Mouse (Mus musculus): ENCODE measurements around the gene Soga1. TPM values are rescaled to one million over a fixed set of nuclear protein-coding genes. Genes with fewer than 3 reads are reported as not detected.

The Soga1 gene
- polyA plus RNA-seq, 1 experiment from 2014 or later = 1.4 TPM

GRCm38 (mm10) chr2:157060557-157061305 is 18.3 kb downstream of the Soga1 start:
- no peak for ATAC-seq (ENCODE audit: insufficient read depth)
- Histone ChIP-seq H3K4me1 (replicated peaks) (peaks cover 16% of the 10 kb centered on the region), H3K4me2 (no peak overlapping the region), H3K27ac (replicated peaks) (no peak overlapping the region), H3K4me3 (replicated peaks) (no peak overlapping the region), H3K27me3 (no peaks in the 10 kb centered on the region), H3K9me3 (replicated peaks) (no peaks in the 10 kb centered on the region), H3K36me3 (replicated peaks) (no peaks in the 10 kb centered on the region), H3K9ac (no peak overlapping the region)
- 61% methylated on average over 11 of the region's 11 CpGs for WGBS (ENCODE audit: insufficient replicate concordance)

GRCm38 (mm10) chr2:157060037-157060436 is 19.0 kb downstream of the Soga1 start:
- H3K9ac ChIP-seq = no peak overlapping the region
- H3K4me2 ChIP-seq = no peak overlapping the region
- no peaks in the 10 kb centered on the region for H3K9me3 ChIP-seq (replicated peaks)
- WGBS (ENCODE audit: insufficient replicate concordance) = 84% methylated on average over 14 of the region's 14 CpGs
- no peak overlapping the region for H3K4me3 ChIP-seq (replicated peaks)
- no peaks in the 10 kb centered on the region for H3K36me3 ChIP-seq (replicated peaks)
- no peak overlapping the region for H3K27ac ChIP-seq (replicated peaks)
- ATAC-seq (ENCODE audit: insufficient read depth) = no peak
- no peaks in the 10 kb centered on the region for H3K27me3 ChIP-seq
- peaks cover 16% of the 10 kb centered on the region for H3K4me1 ChIP-seq (replicated peaks)

- H3K27me3 ChIP-seq = no peaks in the 10 kb centered on the region
- H3K4me3 ChIP-seq (replicated peaks) = no peak overlapping the region
- H3K4me1 ChIP-seq (replicated peaks) = peaks cover 13% of the 10 kb centered on the region
- no peak for ATAC-seq (ENCODE audit: insufficient read depth)
- H3K9me3 ChIP-seq (replicated peaks) = no peaks in the 10 kb centered on the region
- 0 out of 2 replicates have a peak overlapping the region, but pooled peaks have one; percentile 5 for H3K4me2 ChIP-seq
- H3K27ac ChIP-seq (replicated peaks) = no peak overlapping the region
- WGBS (ENCODE audit: insufficient replicate concordance) = 65% methylated on average over 8 of the region's 8 CpGs
- H3K36me3 ChIP-seq (replicated peaks) = no peaks in the 10 kb centered on the region
- H3K9ac ChIP-seq = no peak overlapping the region
Observed at GRCm38 (mm10) chr2:157059166-157059565, 19.9 kb downstream of the Soga1 start.

GRCm38 (mm10) chr2:157058342-157058998 is 20.6 kb downstream of the Soga1 start:
- 0 out of 2 replicates have a peak, but pooled peaks have one; percentile 21 for ATAC-seq (ENCODE audit: insufficient read depth)
- Histone ChIP-seq H3K4me2 (0 out of 2 replicates have a peak overlapping the region, but pooled peaks have one; percentile 5), H3K27ac (replicated peaks) (no peak overlapping the region), H3K36me3 (replicated peaks) (no peaks in the 10 kb centered on the region), H3K4me3 (replicated peaks) (no peak overlapping the region), H3K9ac (no peak overlapping the region), H3K9me3 (replicated peaks) (no peaks in the 10 kb centered on the region), H3K27me3 (no peaks in the 10 kb centered on the region), H3K4me1 (replicated peaks) (peaks cover 10% of the 10 kb centered on the region; the same call in 1 of the 2 replicates)
- WGBS (ENCODE audit: insufficient replicate concordance) = 42% methylated on average over 18 of the region's 18 CpGs

DNA sequence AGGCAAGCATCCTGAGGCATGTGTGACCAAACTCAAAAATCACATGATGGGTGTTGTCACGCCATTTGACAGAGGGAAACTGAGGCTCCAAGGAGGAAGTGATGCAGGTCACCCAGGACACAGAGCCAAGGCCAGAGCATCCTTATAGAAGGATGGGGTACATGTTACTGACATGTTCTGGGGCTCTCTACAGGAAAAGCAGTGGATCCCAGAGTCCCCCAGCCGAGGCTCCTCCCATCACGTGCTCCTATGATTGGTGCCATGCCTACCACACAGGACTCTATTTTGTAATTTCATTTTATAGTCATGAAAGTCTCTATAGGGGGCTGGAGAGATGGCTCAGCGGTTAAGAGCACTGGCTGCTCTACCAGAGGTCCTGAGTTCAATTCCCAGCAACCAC is 21.3 kb downstream of the Soga1 start:
- no peak overlapping the region for H3K4me2 ChIP-seq
- no peak for ATAC-seq (ENCODE audit: insufficient read depth)
- H3K27me3 ChIP-seq = no peaks in the 10 kb centered on the region
- 0 out of 2 replicates have a peak, but pooled peaks cover 7% of the 10 kb centered on the region for H3K4me1 ChIP-seq (replicated peaks)
- H3K36me3 ChIP-seq (replicated peaks) = no peaks in the 10 kb centered on the region; the same call in 1 of the 2 replicates
- H3K4me3 ChIP-seq (replicated peaks) = no peak overlapping the region
- WGBS (ENCODE audit: insufficient replicate concordance) = 74% methylated on average over 4 of the region's 4 CpGs
- no peak overlapping the region for H3K27ac ChIP-seq (replicated peaks)
- H3K9ac ChIP-seq = no peak overlapping the region
- H3K9me3 ChIP-seq (replicated peaks) = no peaks in the 10 kb centered on the region

- no peaks in the 10 kb centered on the region for H3K27me3 ChIP-seq
- no peak for ATAC-seq (ENCODE audit: insufficient read depth)
- H3K4me2 ChIP-seq = no peak overlapping the region
- H3K4me3 ChIP-seq (replicated peaks) = no peak overlapping the region
- WGBS (ENCODE audit: insufficient replicate concordance) = 73% methylated on average over 3 of the region's 3 CpGs
- no peak overlapping the region for H3K9ac ChIP-seq
- H3K4me1 ChIP-seq (replicated peaks) = 0 out of 2 replicates have a peak, but pooled peaks cover 7% of the 10 kb centered on the region
- peaks cover 2% of the 10 kb centered on the region; the same call in 1 of the 2 replicates for H3K36me3 ChIP-seq (replicated peaks)
- H3K9me3 ChIP-seq (replicated peaks) = no peaks in the 10 kb centered on the region
- no peak overlapping the region for H3K27ac ChIP-seq (replicated peaks)
Observed at GRCm38 (mm10) chr2:157057186-157057585, 21.9 kb downstream of the Soga1 start.

DNA sequence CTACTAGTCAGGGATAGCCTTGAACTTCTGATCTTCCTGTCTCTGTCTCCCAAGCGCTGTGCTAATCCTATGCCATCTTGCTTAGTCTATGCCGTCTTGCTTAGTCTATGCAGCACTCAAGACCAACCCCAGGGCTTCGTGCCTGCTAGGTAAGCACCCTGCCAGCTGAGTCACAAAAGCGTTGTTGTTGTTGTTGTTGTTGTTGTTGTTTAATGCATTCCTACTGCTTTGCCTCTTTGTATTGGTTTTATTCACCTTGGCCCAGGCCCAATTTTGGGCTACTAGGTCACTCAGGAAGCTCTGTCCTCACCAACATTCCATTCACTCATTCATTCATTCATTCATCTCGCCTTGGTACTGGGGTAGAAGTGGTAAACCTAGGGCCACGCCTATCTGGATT is 23.3 kb downstream of the Soga1 start:
- Histone ChIP-seq H3K27me3 (no peaks in the 10 kb centered on the region), H3K4me3 (replicated peaks) (no peak overlapping the region), H3K4me1 (replicated peaks) (0 out of 2 replicates have a peak, but pooled peaks cover 7% of the 10 kb centered on the region), H3K9ac (no peak overlapping the region), H3K36me3 (replicated peaks) (peaks cover 3% of the 10 kb centered on the region; the same call in 1 of the 2 replicates), H3K4me2 (no peak overlapping the region), H3K27ac (replicated peaks) (no peak overlapping the region), H3K9me3 (replicated peaks) (no peaks in the 10 kb centered on the region)
- WGBS (ENCODE audit: insufficient replicate concordance) = 68% methylated on average over 6 of the region's 6 CpGs
- no peak for ATAC-seq (ENCODE audit: insufficient read depth)

DNA sequence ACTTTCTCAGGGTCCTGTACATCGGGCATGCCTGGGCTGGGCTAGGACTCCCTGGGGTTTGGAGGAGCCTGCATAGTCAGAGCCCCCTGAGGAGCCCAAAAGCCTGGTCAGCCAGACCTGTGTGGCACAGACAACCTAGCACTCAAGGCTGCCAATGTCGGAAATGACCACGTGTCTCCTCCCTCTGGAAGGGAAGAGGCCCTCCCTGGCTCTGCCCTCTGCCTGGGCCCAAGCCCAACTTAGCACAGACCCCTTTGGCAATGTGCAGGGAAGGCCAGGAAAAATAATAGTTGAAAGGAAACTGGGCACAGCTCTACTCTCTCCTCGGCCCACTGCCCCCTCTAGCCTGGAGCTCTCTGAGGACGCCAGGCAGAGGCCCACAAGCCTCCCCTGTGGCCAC is 24.2 kb downstream of the Soga1 start:
- Histone ChIP-seq H3K36me3 (replicated peaks) (peaks cover 3% of the 10 kb centered on the region; the same call in 1 of the 2 replicates), H3K9ac (no peak overlapping the region), H3K4me1 (replicated peaks) (0 out of 2 replicates have a peak, but pooled peaks cover 7% of the 10 kb centered on the region), H3K4me2 (no peak overlapping the region), H3K27me3 (no peaks in the 10 kb centered on the region), H3K4me3 (replicated peaks) (no peak overlapping the region), H3K9me3 (replicated peaks) (no peaks in the 10 kb centered on the region), H3K27ac (replicated peaks) (no peak overlapping the region)
- WGBS (ENCODE audit: insufficient replicate concordance) = 63% methylated on average over 5 of the region's 5 CpGs
- no peak for ATAC-seq (ENCODE audit: insufficient read depth)

- Histone ChIP-seq H3K27me3 (no peaks in the 10 kb centered on the region), H3K9me3 (replicated peaks) (no peaks in the 10 kb centered on the region), H3K36me3 (replicated peaks) (peaks cover 3% of the 10 kb centered on the region; the same call in 1 of the 2 replicates), H3K4me2 (no peak overlapping the region), H3K4me3 (replicated peaks) (no peak overlapping the region), H3K4me1 (replicated peaks) (0 out of 2 replicates have a peak, but pooled peaks cover 7% of the 10 kb centered on the region), H3K9ac (no peak overlapping the region), H3K27ac (replicated peaks) (no peak overlapping the region)
- WGBS (ENCODE audit: insufficient replicate concordance) = 67% methylated on average over 8 of the region's 8 CpGs
- ATAC-seq (ENCODE audit: insufficient read depth) = no peak
Observed at GRCm38 (mm10) chr2:157054297-157054696, 24.8 kb downstream of the Soga1 start.

GRCm38 (mm10) chr2:157053787-157054186 is 25.3 kb downstream of the Soga1 start:
- H3K27me3 ChIP-seq = no peaks in the 10 kb centered on the region
- peaks cover 3% of the 10 kb centered on the region; the same call in 1 of the 2 replicates for H3K36me3 ChIP-seq (replicated peaks)
- 0 out of 2 replicates have a peak, but pooled peaks cover 6% of the 10 kb centered on the region for H3K4me1 ChIP-seq (replicated peaks)
- H3K9ac ChIP-seq = no peak overlapping the region
- 51% methylated on average over 4 of the region's 4 CpGs for WGBS (ENCODE audit: insufficient replicate concordance)
- no peak overlapping the region for H3K4me2 ChIP-seq
- H3K27ac ChIP-seq (replicated peaks) = no peak overlapping the region
- H3K4me3 ChIP-seq (replicated peaks) = no peak overlapping the region
- no peak for ATAC-seq (ENCODE audit: insufficient read depth)
- H3K9me3 ChIP-seq (replicated peaks) = no peaks in the 10 kb centered on the region

DNA sequence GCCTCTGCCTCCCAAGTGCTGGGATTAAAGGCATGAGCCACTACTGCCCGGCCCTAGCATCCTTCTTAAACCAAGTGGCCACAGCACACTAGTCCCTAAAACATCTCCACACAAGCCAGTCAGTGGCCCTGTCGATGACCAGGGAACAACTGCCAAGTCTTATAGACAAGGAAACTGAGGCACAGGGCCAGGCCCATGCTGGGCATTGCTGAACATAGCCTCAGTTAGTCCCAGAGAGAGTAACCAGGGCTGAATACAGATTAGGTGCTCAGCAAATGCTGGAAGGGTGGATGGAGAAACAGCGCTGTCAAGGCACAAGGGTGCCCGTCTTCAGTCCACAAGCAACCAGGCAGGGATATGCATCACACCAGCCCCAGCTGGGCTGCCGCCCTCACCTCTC is 25.9 kb downstream of the Soga1 start:
- H3K4me2 ChIP-seq = no peak overlapping the region
- no peak overlapping the region for H3K27ac ChIP-seq (replicated peaks)
- H3K9me3 ChIP-seq (replicated peaks) = no peaks in the 10 kb centered on the region
- ATAC-seq (ENCODE audit: insufficient read depth) = no peak
- H3K36me3 ChIP-seq (replicated peaks) = peaks cover 3% of the 10 kb centered on the region; the same call in 1 of the 2 replicates
- no peak overlapping the region for H3K4me3 ChIP-seq (replicated peaks)
- no peaks in the 10 kb centered on the region for H3K4me1 ChIP-seq (replicated peaks)
- WGBS (ENCODE audit: insufficient replicate concordance) = 72% methylated on average over 5 of the region's 5 CpGs
- no peaks in the 10 kb centered on the region for H3K27me3 ChIP-seq
- H3K9ac ChIP-seq = no peak overlapping the region
